Mouse (Mus musculus) megakaryocyte progenitor cell, adult 5-6 weeks (primary cell): ENCODE results near the gene F12. TPM values are rescaled to one million over a fixed set of nuclear protein-coding genes. Genes with fewer than 3 reads are reported as not detected.

Source experiments
- ATAC-seq: replicated peaks from 2 replicates; pipeline ENCODE4 v1.8.0; 2016; ENCODE audit warnings: mild to moderate bottlenecking, moderate TSS enrichment, inconsistent platforms; ENCODE audit not compliant: poor library complexity
- total RNA-seq, 2 experiments: library from RNA; stranded (forward) in 1 of 2; stranded (reverse) in 1 of 2; fragments of 157-497, 149-512 nt in 1 of 2; fragments of 200-1000 nt in 1 of 2; gene quantifications; 2 replicates each; pipeline versions ENCODE4 v1.2.3 to v1.2.4; 2015 to 2017

Gene F12
- total RNA-seq (2015), result not detected in 2 replicates
- total RNA-seq (2017), result not detected in 2 replicates

DNA sequence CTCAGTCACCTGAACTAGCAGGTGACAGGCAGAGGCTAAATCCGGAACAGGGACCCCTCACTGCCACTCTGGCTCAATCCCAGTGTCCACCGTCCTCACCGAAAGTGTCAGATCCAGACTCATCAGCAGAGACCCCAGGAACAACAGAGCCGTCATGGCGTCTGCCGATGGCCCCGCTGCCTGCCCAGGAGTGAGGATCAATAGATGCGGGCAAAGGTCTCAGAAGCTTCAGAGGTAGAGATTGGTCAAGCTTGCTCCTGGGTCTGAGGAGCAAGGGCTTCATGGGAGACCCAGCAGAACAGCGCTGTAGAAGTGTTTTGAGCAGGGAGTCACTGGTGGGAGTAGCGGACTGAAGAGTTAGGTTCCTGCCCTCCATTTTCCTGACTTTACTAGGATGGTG lies at the start of gene F12:
TSS of gene F12 (minus strand) at position 181 of the 400 bp plus-strand sequence.
- no peak for ATAC-seq

DNA sequence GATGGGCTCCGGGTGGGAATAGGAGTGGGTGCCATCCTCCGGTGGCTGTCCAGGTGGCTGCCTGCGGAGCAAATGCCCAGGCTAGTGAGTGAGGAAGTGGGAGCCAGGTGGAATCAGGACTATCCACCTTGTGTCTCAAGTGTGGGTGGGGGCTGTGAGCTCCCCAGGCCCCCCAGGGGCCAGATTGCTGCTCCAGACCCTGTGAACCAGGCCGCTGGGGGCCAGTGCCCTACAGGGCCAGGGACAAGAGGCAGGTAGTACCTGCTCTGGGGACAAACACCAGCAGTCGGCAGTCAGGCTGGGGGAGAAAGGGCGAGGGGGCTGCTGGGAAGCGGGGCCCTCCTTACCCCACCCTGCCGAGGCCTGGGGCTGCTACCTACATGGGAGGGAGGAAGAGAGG lies 49.7 kb upstream of the F12 start:
- no peak for ATAC-seq

DNA sequence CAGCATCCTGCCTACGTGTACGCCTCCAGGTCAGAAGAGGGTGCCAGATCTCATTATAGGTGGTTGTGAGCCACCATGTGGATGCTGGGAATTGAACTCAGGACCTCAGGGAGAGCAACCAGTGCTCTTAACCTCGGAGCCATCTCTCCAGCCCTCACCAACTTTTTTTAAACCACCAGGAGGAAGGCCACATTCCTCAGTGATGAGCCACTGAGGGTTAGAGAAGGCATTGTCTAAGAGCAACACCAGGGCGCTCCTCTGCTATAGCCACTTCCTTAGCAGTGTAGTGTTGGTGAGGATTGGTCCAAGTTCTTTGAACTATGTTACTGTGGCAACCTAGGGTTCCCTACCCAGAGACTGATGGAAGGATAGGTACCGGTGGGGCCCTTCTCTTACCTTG lies 49.2 kb upstream of the F12 start:
- ATAC-seq, result no peak

DNA sequence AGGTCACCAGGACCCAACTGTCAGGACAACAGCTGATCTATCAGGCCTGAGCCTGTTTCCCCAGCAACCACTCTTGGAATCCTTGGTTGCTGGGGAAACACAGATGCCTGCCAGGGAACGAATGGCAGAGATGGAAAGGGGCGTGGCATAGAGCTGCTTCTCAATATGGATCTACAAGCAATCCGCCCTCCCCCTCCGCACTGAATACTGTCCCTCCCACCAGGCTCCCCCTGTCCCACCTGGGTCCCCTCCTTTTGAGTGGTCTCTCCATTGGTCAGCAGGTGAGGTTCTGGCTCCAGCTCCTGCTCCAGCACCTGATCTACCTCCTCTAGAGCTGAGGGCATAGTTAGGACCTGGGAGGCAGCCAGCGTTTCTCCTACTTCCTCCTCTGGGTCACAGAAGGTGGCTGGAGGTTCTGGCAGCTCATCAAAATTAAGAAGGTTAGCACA lies 48.1 kb upstream of the F12 start:
- no peak for ATAC-seq

DNA sequence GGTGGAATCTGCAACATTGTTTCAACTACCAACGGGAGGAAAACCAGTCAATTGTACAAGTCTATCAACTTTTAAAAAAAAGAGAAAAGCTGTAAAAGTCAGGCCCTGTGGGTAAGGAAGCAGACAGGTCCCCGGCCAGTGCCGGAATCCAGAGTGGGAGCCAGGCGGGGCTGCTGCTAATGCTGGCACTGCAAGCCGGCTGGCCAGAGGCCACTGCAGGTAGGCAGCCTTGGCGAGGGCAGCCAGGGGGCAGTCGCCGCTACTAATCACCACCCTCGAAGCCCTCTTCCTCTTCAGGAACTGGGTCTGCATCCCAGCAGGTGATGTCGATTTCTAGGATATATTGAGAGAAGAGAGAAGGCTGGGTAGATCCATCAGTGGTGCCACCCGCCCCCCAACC lies 47.4 kb upstream of the F12 start:
- ATAC-seq, result no peak

DNA sequence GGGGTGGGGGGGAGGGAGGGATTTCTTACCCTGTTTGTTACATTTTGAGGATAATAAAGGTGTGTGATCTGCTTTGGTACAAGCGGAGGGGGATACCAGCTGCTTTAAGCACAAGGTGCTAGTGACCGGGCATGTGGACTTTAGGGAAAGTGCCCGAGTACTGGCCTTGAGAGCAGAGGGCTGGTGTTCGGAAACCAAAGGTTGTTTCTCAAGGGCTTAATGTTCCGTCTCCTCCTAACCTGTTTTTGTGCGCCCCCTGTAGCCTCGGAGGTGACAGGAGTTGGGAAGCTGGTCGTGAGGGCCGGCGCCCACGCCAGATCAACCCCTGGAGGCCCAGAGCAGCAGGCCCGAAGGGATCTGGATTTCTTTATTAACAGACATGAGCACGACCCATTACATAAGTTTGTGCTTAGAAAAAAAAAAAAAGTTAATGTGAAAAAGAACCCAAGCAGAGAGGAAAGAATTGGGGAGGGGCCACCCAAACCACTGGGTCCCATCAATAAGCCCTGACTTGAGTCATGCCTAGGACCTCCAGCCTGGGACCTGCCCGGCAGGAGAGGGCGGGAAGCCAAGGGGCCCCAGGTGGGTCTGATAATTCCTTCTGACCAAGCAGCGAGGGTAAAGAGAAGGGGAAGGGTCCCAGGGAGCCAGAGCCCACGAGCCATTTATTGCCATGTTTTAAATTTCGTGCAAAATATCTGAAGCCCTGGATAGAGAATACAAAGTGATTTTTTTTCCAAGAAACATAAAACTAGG lies 46.7 kb upstream of the F12 start:
- ATAC-seq, result no peak

DNA sequence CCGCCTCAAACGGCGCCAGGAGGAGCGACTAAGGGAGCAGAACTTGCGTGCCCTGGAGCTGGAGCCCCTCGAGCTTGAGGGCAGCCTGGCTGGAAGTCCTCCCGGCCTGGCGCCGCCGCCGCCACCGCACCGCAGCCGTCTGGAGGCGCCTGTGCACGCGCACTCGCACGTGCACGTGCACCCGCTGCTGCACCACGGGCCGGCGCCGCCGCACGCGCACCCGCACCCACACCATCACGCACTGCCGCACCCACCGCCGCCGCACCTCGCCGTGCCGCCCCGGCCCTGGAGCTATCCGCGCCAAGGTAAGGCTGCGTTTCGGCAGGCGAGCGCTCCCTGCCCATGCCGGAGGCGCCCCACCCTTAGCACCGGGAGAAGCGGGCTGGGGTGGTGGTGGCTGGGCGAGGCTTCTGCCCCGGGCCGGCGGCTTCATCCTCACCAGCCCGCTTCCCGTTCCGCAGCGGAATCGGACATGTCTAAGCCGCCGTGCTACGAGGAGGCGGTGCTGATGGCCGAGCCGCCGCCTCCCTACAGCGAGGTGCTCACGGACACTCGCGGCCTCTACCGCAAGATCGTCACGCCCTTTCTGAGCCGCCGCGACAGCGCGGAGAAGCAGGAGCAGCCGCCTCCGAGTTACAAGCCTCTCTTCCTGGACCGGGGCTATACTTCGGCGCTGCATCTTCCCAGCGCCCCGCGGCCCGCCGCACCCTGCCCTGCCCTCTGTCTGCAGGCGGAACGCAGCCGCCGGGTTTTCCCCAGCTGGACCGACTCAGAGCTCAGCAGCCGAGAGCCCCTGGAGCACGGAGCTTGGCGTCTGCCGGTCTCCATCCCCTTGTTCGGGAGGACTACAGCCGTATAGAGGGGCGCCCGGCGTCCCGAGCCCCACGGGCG lies 45.8 kb upstream of the F12 start:
- peak; percentile 12; the same call in 1 of the 2 replicates for ATAC-seq

DNA sequence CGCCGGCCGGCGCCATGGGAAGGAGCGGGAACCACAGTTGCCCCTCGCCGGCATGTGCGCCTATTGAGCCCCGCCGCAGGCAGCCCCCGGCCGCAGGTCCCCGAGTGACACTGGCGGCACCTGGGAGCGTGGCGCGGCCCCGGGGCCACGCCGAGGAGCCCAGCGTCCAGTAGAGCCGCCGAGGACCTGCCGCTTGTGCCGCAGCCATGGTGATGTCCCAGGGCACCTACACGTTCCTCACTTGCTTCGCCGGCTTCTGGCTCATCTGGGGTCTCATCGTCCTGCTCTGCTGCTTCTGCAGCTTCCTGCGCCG lies 45.2 kb upstream of the F12 start:
- no peak for ATAC-seq

DNA sequence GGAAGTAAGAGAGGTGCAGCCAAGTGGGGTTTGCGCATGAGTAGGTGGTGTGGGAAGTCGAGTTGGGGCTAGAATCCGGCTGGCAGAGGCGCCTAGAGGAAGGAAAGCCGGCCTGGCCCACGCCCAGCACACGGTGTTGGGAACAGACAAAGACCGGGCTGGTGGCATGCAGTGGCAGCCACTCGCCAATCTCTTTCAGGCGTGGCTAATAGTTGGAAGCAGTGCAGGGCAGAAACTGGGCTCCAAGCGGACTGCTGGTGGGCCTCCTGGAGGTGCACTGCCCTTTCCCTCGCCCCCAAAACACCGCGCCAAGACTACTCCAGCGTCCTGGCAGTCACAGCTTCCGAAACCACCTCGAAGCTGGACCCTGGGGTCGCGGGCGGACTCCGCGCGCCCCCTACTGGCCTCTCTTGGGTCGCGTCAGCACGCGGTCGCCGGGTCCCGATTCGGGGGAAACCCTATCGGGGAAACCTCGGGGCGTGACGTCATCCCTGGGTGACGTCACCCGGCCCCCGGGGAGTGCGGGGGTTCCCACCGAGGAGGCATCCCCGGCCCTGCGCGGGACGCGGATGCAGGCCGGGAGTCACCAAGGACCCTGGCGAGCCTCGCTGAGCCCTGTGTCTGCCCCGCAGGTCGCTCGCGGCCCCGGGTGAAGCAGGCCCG lies 44.7 kb upstream of the F12 start:
- peak; percentile 59 for ATAC-seq

DNA sequence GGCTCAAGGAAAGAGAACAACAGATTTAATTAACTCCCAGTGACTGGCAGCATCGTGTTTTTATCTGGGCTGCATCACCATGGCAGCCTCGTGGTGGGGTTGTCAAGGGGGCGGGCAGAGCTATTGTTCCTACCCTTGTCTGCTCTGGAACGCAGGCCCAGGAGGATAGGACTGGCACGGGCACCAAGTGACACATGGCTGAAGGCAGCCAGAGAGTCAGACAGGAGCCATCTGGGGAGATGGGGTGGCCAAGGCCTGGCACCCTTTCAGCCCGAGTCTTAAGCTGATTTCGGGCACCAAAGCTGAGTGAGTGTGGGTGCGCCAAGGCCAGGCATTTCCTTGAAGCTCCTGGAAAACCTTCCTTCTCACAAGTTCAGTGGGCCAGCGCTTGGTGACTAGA lies 43.8 kb upstream of the F12 start:
- ATAC-seq, result no peak

DNA sequence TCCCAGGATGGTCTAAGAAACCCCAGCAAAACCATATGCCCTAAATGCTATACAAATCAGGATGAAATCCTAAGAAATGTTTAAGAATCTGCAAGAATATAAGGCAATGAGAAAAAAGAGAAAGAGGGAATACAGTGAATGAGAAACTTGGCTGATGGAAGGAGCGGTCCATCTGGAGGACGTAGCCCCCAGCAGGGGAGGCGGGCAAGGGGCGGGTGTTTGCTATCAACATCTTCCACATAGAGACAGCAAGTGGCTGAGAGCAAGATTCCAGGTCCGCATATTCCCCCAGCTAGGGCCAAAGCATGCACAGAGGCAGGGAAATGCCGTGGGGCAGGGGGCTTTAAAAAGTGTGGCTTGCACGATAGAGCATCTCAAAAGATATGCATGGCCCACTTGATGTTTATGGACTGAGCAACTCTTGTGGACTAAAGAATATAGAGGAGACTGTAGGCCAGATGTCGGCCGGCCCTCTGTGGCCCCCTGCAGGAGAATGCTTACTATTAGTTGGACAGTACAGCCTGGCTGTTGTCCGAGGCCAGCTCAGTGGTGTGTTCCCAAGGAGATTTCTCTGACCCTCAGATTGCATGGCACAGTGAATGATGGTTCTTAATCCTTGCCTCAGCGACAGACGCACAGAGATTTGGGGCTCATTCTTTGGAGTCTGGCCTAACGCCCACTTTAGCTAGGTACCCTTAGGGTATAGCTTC lies 42.4 kb upstream of the F12 start:
- no peak for ATAC-seq

DNA sequence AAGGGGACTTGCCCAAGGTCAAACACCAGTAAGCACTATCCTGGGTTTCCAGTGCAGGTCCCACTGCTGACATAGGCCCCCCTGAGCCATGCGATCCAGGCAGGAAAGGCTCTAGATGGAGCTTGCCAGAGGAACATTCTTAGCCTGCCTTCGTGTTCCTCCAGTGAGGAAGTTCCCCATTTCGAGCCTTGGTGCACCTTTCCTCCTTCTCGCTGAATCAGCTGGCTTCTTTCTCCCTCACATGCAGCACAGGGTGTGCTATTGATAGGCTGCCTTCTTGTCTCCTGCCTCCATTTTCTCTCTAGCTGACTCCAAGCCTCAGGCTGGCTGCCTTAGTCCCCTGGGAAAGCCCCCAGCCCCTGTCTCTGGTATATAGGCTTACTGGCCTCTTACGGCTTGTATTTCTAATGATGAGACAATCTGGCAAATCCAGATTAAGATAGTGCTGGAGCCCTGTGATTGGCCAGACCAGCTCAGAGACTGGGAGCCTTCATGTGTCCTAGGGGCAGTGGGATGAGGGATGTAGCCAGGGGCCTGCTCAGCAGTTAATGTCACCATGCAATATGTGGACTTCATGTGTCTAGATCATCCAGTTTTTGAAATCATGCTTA lies 39.3 kb upstream of the F12 start:
- ATAC-seq, result peak; percentile 8; the same call in 1 of the 2 replicates

DNA sequence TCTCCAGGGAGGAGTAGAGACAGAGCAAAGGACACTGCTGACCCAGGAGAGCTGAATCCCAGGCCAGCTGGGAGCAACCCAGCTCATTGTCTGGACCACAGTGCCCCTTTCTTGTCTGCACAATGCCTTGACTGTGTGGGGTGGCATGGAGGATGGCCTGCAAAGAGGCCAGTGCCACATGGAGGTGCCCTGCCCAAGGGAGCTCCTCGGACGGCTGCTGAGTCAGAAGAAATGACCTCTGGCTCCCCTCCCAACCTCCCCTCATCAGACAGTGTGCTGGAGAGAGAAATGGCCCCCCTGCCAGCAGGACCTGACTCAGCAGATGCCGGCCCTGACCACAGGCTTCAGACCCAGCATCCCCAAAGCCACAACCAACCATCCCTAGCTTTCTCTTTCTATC lies 38.6 kb upstream of the F12 start:
- ATAC-seq, result peak; percentile 17; the same call in 1 of the 2 replicates

DNA sequence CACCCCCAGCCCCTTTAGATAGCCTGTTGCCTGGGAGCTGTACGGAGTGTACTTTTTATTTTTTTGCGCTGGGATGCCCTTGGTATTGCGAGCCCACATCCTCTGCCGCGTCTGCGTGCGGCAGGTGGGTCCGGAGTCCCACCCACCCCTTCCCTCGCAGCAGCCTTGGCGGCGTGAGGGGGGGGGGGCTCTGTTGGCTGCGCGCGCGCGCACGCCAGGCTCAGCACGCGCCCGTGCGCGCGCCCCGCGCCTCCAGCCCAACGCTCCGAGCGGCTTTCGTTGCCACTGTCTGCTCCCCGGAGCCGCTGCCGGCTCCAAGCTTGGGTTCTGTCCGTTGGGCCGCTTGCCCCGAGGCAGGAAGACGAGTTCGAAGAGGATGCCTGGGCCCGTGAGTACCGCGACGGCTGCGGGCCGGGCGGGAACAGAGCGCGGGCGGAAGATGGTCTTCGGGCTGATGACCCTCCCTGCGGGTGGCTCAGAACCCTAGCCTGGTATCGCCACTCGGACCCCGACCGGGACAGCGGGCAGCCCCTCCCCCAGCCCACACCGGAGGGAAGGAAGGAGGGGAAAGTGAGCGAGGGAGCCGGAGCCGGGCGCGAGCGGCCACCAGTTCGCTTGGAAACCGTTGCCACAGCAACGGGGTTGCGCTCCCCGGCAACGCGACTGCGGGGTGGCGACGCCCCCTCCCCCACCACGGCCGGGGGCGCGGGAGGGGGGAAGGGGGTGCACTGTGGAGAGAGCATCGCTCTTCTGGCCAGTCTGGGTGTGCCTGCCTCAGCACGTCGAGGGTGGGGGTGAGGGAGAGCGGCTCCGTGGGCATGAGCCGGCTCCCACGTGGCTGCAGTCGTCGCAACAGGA lies 37.7 kb upstream of the F12 start, which contains the start of gene Prr7:
TSS of gene Prr7 (plus strand) at position 241 of the 858 bp plus-strand sequence.
- peak; percentile 30; the same call in 1 of the 2 replicates for ATAC-seq

DNA sequence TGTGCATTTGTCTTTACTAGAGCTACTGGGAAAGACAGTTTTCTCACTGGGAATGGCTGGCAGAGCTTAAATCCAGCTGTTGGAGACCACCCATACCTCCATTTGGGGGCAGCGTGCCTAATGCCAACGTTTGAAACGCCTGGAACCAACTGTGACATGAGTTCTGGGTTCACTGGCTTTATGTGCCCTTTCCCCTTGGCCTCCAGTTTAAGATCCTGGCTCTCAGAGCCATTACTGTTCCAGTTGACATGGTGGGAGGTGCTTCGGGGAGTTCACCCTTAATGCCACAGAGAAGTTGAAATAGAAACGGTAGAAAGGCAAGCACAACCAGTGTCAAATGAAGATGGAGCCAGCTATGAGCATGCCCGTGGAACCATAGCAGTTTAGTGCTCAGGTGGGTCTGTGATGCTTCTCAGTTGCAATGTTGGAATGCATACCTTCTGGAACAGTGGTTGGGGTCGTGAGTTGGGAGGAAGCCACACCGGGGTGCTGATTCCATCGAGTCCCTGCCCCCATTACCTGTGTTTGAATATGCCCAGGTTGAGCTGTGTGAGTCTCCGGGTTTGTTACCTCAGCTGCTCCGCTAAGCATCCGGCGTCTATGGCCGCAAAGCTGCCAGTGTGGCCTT lies 36.9 kb upstream of the F12 start:
- no peak for ATAC-seq

DNA sequence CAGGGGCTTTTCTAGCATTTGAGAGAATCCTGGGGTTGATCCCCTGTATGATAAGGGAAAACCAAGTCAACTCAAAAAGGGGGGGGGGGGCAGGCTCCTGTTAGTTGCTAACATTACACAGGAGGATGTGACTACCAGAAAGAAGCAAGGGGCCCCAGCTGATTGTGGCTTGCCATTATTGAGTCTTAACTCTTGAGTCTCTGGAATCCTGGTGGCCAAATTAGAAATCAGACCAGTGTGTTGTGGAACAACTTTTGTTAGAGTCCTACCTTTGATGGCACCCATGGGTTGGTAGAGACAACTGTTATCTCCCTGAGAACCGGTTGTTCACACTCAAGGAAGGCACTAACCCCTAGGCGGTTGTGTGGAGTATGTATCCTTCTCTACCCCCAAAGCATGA lies 36.4 kb upstream of the F12 start:
- ATAC-seq, result no peak

DNA sequence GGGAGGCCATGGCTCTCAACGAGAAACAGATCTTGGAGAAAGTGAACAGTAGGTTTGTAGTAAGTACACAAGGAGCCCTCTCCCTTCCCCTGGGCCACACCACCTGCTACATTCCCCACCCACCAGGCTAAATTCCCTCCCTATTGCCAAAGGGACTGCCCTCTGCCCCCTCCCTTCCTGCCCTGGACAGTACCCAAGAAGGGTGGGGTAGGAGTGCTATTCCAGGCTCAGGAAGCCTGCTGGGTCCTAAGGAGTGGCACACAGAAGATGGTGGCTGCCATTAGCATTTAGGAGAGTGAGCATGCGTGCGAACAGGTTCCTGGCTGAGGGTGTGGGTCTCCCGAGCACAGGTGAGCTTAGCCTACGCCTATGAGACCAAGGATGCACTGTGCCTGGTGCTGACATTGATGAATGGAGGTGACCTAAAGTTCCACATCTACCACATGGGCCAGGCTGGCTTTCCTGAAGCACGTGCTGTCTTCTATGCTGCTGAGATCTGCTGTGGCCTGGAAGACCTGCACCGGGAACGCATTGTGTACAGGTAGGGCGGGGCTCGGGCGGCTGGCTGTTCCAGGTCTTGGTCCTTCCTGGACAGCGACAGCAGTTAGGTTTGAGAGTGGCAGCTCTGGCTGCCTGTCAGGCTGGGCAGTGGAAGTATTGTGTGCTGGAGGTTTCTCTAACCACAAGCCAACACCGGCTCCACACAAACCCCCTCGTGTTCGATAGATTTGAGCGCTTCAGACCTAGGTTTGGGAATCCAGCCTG lies 25.4 kb upstream of the F12 start:
- no peak for ATAC-seq

DNA sequence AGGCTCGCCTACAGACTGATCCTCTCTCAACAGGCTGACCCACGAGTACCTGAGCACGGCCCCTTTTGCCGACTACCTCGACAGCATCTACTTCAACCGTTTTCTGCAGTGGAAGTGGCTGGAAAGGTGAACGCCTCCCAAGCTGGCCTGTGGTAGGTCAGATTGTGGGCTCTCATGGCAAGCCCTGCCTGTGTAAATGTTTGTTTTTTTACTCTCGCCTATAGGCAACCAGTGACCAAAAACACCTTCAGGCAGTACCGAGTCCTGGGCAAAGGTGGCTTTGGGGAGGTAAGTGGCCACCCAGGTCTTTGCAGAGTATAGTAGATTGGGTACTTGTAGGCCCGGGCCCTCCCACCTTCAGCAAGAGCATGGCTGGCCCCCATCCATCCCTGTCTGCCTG lies 24.7 kb upstream of the F12 start:
- no peak for ATAC-seq
